Mouse (Mus musculus) Patski (cell line): ENCODE data around the gene Tff1. TPM values are rescaled to one million over a fixed set of nuclear protein-coding genes. Genes with fewer than 3 reads are reported as not detected.
A peak's percentile ranks its signal among the peaks of the same experiment; 100 is the strongest.

Source experiments
- ATAC-seq: fragments of 100-300 bp; one replicate; pipeline ENCODE4 v1.8.0; 2021
- CTCF ChIA-PET: fragments of 350-600 bp; sonication (Branson Sonifier 250); formaldehyde crosslinking; loops from one replicate; lab custom pipeline; 2022; ENCODE audit warnings: inconsistent platforms; lab: Charles Lee
- POLR2A ChIA-PET: fragments of 350-600 bp; sonication (Branson Sonifier 250); formaldehyde crosslinking; loops from one replicate; lab custom pipeline; 2022; ENCODE audit warnings: antibody characterized with exemption, inconsistent platforms; lab: Charles Lee
- DNase-seq: peaks from one replicate; pipeline ENCODE4 v3.0.0-alpha.2; 2011; ENCODE audit warnings: low read depth, low spot score
- H3K27me3 ChIP-seq: fragments of 371-371 bp; one replicate; pipeline ENCODE4 v1.5.1; 2021
- CTCF ChIP-seq: fragments of 100-300 bp; IDR thresholded peaks from one replicate; pipeline ENCODE4 v1.5.1; 2021
- in situ Hi-C: fragments of 300-500 bp; cut with MboI; formaldehyde crosslinking; loops from 3 replicates; pipeline ENCODE4 v1.11.1; 2018; ENCODE audit warnings: low pct_unique_long_range_greater_than_20kb, mixed read lengths
- polyA plus RNA-seq: library from polyadenylated mRNA; unstranded; gene quantifications from one replicate; pipeline ENCODE4 v1.2.3, GENCODE M21; 2021

Gene Tff1
- polyA plus RNA-seq, 1 experiment from 2014 or later, result not detected

GRCm38 (mm10) chr17:31191825-31192224 is 26.7 kb upstream of the Tff1 start:
- in situ Hi-C loops, result no loop called here

GRCm38 (mm10) chr17:31187370-31187769 is 22.3 kb upstream of the Tff1 start:
- TF ChIP-seq CTCF, result peak; percentile 81
- POLR2A ChIA-PET, result no interaction called here
- CTCF ChIA-PET, result no interaction called here
- DNase-seq (no peak), ATAC-seq (no peak)
- in situ Hi-C loops, result no loop called here
- peaks cover 8% of the 10 kb centered on the region for H3K27me3 ChIP-seq

More at GRCm38 (mm10) chr17:31191825-31192224, 26.7 kb upstream of the Tff1 start:
- TF ChIP-seq CTCF, result no peak
- peaks cover 17% of the 10 kb centered on the region for H3K27me3 ChIP-seq
- DNase-seq, result no peak
- ChIA-PET POLR2A (no interaction called here), CTCF (interaction anchor here (0.6 to 1.5 kb wide), 2 partner anchors 74 to 1557 kb away, joined by 3 read pairs; no protein-coding TSS in a partner anchor)
- ATAC-seq, result no peak

GRCm38 (mm10) chr17:31184269-31184990 is 19.4 kb upstream of the Tff1 start:
- peaks cover 13% of the 10 kb centered on the region for H3K27me3 ChIP-seq
- no peak for TF ChIP-seq CTCF
- DNase-seq, result no peak
- ATAC-seq, result no peak
- POLR2A ChIA-PET, result no interaction called here
- in situ Hi-C loops, result no loop called here
- CTCF ChIA-PET, result no interaction called here

- POLR2A ChIA-PET, result no interaction called here
- peaks cover 9% of the 10 kb centered on the region for H3K27me3 ChIP-seq
- ATAC-seq (no peak), DNase-seq (no peak)
- TF ChIP-seq CTCF, result no peak
- CTCF ChIA-PET, result no interaction called here
- in situ Hi-C loops, result no loop called here
These were observed 18.3 kb upstream of the Tff1 start for GRCm38 (mm10) chr17:31183180-31183974.

GRCm38 (mm10) chr17:31181490-31181889 is 16.4 kb upstream of the Tff1 start:
- CTCF ChIA-PET, result no interaction called here

GRCm38 (mm10) chr17:31176321-31176720 is 11.2 kb upstream of the Tff1 start:
- peaks cover 5% of the 10 kb centered on the region for H3K27me3 ChIP-seq
- no peak for TF ChIP-seq CTCF
- in situ Hi-C loops, result no loop called here
- DNase-seq (no peak), ATAC-seq (no peak)
- ChIA-PET POLR2A (no interaction called here), CTCF (no interaction called here)

More at GRCm38 (mm10) chr17:31181490-31181889, 16.4 kb upstream of the Tff1 start:
- in situ Hi-C loops, result no loop called here
- H3K27me3 ChIP-seq, result peaks cover 5% of the 10 kb centered on the region
- POLR2A ChIA-PET, result no interaction called here
- no peak for TF ChIP-seq CTCF
- ATAC-seq (no peak), DNase-seq (no peak)

GRCm38 (mm10) chr17:31169796-31170195 is 4.7 kb upstream of the Tff1 start:
- in situ Hi-C loops, result no loop called here
- ChIA-PET POLR2A (no interaction called here), CTCF (no interaction called here)
- no peak for ATAC-seq
- TF ChIP-seq CTCF, result no peak
- no peaks in the 10 kb centered on the region for H3K27me3 ChIP-seq
- no peak for DNase-seq

GRCm38 (mm10) chr17:31163821-31164220 is 1.3 kb downstream of the Tff1 start:
- ATAC-seq (no peak), DNase-seq (no peak)
- ChIA-PET POLR2A (no interaction called here), CTCF (no interaction called here)
- TF ChIP-seq CTCF, result no peak
- in situ Hi-C loops, result no loop called here
- no peaks in the 10 kb centered on the region for H3K27me3 ChIP-seq

- ChIA-PET CTCF (no interaction called here), POLR2A (no interaction called here)
- in situ Hi-C loops, result no loop called here
- TF ChIP-seq CTCF, result no peak
- no peaks in the 10 kb centered on the region for H3K27me3 ChIP-seq
- no peak for DNase-seq
- no peak for ATAC-seq
These were observed 2.5 kb downstream of the Tff1 start for GRCm38 (mm10) chr17:31162607-31163006.

GRCm38 (mm10) chr17:31160291-31160690 is 4.8 kb downstream of the Tff1 start:
- H3K27me3 ChIP-seq, result no peaks in the 10 kb centered on the region
- in situ Hi-C loops, result no loop called here
- DNase-seq, result no peak
- no peak for TF ChIP-seq CTCF
- no peak for ATAC-seq
- CTCF ChIA-PET, result no interaction called here
- POLR2A ChIA-PET, result no interaction called here

- in situ Hi-C loops, result no loop called here
- ATAC-seq (no peak), DNase-seq (no peak)
- no peak for TF ChIP-seq CTCF
- no peaks in the 10 kb centered on the region for H3K27me3 ChIP-seq
- ChIA-PET CTCF (no interaction called here), POLR2A (interaction anchor here (0.5 kb wide), 1 partner anchor 14 kb away, joined by 3 read pairs; no protein-coding TSS in a partner anchor)
These were observed 7.2 kb downstream of the Tff1 start for GRCm38 (mm10) chr17:31157921-31158320.
